Mouse (Mus musculus): ENCODE data around the gene Ugt2b35. TPM values are rescaled to one million over a fixed set of nuclear protein-coding genes. Genes with fewer than 3 reads are reported as not detected.
"Not testable (repeated sequence)": the region's sequence is repeated elsewhere in the genome, so short reads cannot be mapped to it uniquely, and the experiment has no call there.

Ugt2b35 gene
- 0.47 and 1.4 TPM in 2 replicates for polyA plus RNA-seq (2012; rRNA removed)

DNA sequence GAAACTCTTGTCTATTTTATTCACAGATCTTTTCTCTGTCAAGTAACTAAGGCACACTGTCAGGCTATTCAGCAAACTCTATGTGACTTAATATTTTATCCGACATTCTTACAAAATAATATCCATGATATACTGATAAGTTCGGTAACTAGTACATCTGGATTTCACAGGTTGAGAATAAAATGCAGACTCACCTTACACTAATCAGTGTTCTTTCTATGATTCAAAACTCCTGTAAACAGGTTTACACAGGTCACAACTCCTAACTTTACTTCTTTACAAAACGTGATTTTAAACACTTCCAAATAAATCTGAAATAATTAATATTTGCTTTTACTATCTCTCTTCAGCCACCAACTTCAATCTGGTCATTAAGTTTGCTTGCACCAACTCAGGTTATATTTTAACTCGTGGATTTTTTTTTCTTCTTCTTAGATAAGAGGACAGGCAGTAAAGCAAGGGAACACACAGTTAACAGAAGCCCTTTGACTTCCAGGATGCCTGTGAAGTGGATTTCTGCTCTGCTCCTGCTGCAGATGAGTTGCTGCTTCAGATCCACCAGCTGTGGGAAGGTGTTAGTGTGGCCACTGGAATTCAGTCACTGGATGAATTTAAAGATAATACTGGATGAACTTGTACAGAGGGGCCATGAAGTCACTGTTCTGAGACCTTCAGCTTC lies at the start of gene Ugt2b35:
Gene Ugt2b35, plus strand, starts transcription at position 466 of the 679 bp plus-strand sequence.
- 20% methylated on average over 4 of the region's 4 CpGs for WGBS
- peaks cover 3% of the 10 kb centered on the region; the same call in 1 of the 2 replicates for H3K36me3 ChIP-seq (ENCODE audit: control insufficient read depth, insufficient read depth, low read length)
- TF ChIP-seq CTCF (IDR thresholded peaks at IDR 0.05; ENCODE audit: extremely low read depth, insufficient read length, insufficient replicate concordance, low read depth, low read length) (no peak), POLR2A (IDR thresholded peaks at IDR 0.05; ENCODE audit: low read depth, low read length) (peak; percentile 31; the same call in 1 of the 2 replicates)
- peak within 1 kb of the TSS; percentile 30; the same call in 1 of the 2 replicates for H3K4me3 ChIP-seq (ENCODE audit: low read depth, low read length)
- H3K4me1 ChIP-seq (ENCODE audit: control insufficient read depth, insufficient read depth, insufficient read length, low read length) = peaks cover 3% of the 10 kb centered on the region; the same call in 1 of the 2 replicates
- H3K27me3 ChIP-seq (ENCODE audit: control insufficient read depth, insufficient read depth, low read length) = no peaks in the 10 kb centered on the region
- H3K27ac ChIP-seq (ENCODE audit: insufficient read depth, low read depth, low read length) = peak within 1 kb of the TSS; percentile 89

DNA sequence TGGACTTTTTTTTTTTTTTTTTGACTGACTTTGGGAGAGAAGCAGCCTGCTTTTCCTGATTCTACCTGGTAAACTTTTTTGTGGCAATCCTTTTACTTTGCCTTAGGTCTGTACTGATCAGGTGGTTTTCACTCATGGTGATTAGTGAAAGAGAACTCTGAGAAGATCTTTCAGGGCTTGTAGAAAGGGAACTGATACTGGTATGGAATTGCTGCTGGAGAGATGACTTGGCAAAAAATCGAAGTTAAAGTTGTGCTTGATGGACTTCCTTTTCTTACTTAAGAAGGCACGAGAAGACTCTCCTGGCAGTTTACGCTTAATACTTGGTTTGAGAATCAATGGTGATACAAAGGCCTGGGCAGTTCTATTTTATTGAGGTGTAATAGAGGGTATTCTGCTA lies 40.2 kb upstream of the Ugt2b35 start:
- Histone ChIP-seq H3K4me3 (ENCODE audit: low read depth, low read length) (no peak overlapping the region), H3K27ac (ENCODE audit: insufficient read depth, low read depth, low read length) (no peak overlapping the region), H3K36me3 (ENCODE audit: control insufficient read depth, insufficient read depth, low read length) (no peaks in the 10 kb centered on the region), H3K4me1 (ENCODE audit: control insufficient read depth, insufficient read depth, insufficient read length, low read length) (peaks cover 9% of the 10 kb centered on the region), H3K27me3 (ENCODE audit: control insufficient read depth, insufficient read depth, low read length) (no peaks in the 10 kb centered on the region)
- WGBS = 74% methylated on average over 3 of the region's 3 CpGs
- TF ChIP-seq CTCF (IDR thresholded peaks at IDR 0.05; ENCODE audit: extremely low read depth, insufficient read length, insufficient replicate concordance, low read depth, low read length) (no peak), POLR2A (IDR thresholded peaks at IDR 0.05; ENCODE audit: low read depth, low read length) (no peak)

DNA sequence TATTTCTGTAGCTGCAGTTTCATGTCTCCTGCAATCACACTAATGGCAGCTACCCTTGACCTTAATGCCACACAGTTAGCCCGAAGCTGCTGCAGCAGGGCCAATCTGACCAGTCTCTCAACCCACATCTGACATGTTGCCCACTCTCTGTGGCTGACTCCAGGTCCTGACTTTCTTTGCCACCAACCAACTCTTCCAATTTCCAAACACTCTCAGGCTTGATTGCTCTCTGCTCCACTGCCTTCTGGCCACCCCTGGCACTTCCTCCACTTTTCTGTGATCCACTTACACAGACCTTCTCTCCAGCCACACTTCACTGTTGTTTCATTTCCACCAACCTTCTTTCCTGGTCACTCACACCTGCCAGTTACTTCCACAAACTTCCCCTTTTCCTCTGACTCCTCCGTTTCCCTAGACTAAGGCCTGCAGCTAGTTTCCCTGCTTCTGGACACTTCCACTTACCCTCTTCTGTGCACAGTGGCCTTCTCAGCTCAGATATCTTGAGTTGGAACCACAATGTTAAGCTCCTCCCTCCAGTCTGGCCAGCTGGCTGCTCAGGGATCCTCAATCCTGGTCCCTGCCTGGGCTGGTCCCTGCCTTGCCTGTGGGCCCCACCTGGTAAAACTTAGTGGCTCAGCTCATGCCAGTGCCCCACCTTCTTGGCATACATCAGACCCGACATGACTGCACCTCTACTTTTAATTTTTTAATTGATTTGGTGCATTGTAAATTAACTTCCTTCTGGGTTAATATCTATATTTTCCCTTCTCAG lies 38.9 kb upstream of the Ugt2b35 start:
- TF ChIP-seq POLR2A (IDR thresholded peaks at IDR 0.05; ENCODE audit: low read depth, low read length) (no peak), CTCF (IDR thresholded peaks at IDR 0.05; ENCODE audit: extremely low read depth, insufficient read length, insufficient replicate concordance, low read depth, low read length) (no peak)
- peak overlapping the region; percentile 39; the same call in 1 of the 2 replicates for H3K27ac ChIP-seq (ENCODE audit: insufficient read depth, low read depth, low read length)
- no peaks in the 10 kb centered on the region for H3K27me3 ChIP-seq (ENCODE audit: control insufficient read depth, insufficient read depth, low read length)
- no peak overlapping the region for H3K4me3 ChIP-seq (ENCODE audit: low read depth, low read length)
- H3K4me1 ChIP-seq (ENCODE audit: control insufficient read depth, insufficient read depth, insufficient read length, low read length) = peaks cover 9% of the 10 kb centered on the region
- WGBS = 11% methylated on average over 3 of the region's 3 CpGs
- H3K36me3 ChIP-seq (ENCODE audit: control insufficient read depth, insufficient read depth, low read length) = no peaks in the 10 kb centered on the region

DNA sequence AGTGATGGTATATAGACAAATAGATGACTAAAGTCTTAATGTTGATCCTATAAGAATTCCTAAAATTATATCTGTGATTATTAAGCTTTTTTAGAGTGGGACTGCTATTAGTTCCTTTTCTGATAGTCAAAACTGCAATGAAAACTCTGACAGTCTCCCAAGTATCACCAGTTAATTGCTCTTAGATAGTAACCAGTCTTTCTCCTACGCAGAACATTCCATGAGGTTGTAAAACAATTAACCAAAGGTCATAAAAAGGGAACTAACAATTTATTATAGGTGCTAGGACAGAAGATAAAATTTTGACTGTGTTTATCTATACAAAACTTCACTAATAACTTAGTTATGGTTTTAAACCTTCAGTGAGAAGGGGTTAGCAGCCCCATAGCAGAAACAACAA lies 37.8 kb upstream of the Ugt2b35 start:
- H3K4me1 ChIP-seq (ENCODE audit: control insufficient read depth, insufficient read depth, insufficient read length, low read length); H3K27ac ChIP-seq (ENCODE audit: insufficient read depth, low read depth, low read length); H3K27me3 ChIP-seq (ENCODE audit: control insufficient read depth, insufficient read depth, low read length); H3K4me3 ChIP-seq (ENCODE audit: low read depth, low read length); H3K36me3 ChIP-seq (ENCODE audit: control insufficient read depth, insufficient read depth, low read length): not testable (repeated sequence)
- WGBS = 5% methylated on average over 1 of the region's 1 CpGs

DNA sequence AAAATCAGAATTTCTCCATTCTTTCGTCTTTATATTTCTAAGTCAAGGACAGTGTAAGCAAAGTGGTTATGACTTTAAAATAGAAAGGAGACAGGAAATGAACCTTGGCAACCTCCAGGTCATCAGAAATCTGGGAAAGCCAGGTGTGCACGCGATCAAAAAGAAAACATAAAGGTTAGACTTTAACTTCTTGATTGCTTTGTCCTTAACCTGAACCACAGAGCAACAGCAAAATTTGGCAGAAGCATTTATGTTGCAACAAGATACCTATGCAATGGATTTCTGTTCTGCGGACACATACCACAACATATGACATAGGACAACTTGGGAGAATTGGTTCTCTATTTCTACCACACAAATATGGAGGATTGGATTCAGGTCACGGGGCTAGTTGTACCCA lies 33.4 kb upstream of the Ugt2b35 start:
- WGBS = 34% methylated on average over 5 of the region's 5 CpGs
- H3K4me3 ChIP-seq (ENCODE audit: low read depth, low read length) = not testable (repeated sequence)

DNA sequence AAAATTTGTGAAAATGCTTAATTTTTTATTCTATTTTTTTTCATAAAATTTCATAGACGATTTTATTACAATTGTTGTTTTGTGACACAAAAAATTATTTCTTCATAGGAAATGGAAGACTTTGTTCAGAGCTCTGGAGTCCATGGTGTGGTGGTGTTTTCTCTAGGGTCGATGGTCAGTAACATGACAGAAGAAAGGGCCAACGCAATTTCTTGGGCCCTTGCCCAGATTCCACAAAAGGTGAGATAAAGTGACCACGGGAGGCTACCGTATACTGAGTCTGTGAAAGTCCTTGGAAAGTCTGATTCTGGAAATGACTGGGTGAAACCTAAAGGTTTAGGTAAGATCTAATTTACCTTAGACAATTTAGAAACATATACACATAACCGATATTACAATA lies 4.1 kb downstream of the Ugt2b35 start:
- no peak overlapping the region for H3K27ac ChIP-seq (ENCODE audit: insufficient read depth, low read depth, low read length)
- 38% methylated on average over 6 of the region's 6 CpGs for WGBS
- no peak for TF ChIP-seq CTCF (IDR thresholded peaks at IDR 0.05; ENCODE audit: extremely low read depth, insufficient read length, insufficient replicate concordance, low read depth, low read length)
- TF ChIP-seq POLR2A (IDR thresholded peaks at IDR 0.05; ENCODE audit: low read depth, low read length) = no peak
- H3K4me1 ChIP-seq (ENCODE audit: control insufficient read depth, insufficient read depth, insufficient read length, low read length) = peaks cover 3% of the 10 kb centered on the region; the same call in 1 of the 2 replicates
- no peak overlapping the region for H3K4me3 ChIP-seq (ENCODE audit: low read depth, low read length)
- H3K27me3 ChIP-seq (ENCODE audit: control insufficient read depth, insufficient read depth, low read length) = no peaks in the 10 kb centered on the region
- H3K36me3 ChIP-seq (ENCODE audit: control insufficient read depth, insufficient read depth, low read length) = peaks cover 6% of the 10 kb centered on the region; the same call in 1 of the 2 replicates

More for the DNA sequence above, 33.4 kb upstream of the Ugt2b35 start:
- H3K27me3 ChIP-seq (ENCODE audit: control insufficient read depth, insufficient read depth, low read length); H3K36me3 ChIP-seq (ENCODE audit: control insufficient read depth, insufficient read depth, low read length); H3K27ac ChIP-seq (ENCODE audit: insufficient read depth, low read depth, low read length); H3K4me1 ChIP-seq (ENCODE audit: control insufficient read depth, insufficient read depth, insufficient read length, low read length): not testable (repeated sequence)

DNA sequence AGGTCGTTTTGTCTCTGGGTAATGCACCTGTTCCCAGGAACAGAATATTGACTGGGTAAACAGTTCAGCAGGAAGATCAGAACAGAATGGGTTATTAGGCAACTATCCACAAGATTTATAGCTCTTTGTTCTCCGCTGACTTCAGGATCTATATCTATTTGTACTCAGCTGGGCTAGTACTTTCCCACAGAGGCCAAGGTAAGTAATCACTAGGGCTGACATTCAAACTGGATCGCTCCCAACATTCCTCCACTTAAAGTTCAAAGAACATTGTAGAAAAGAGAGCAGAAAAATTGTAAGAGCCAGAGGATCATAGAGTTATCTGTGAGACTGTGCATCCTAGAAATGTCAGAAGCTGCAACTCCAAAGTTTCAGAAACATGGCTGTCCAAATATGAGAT lies 14.8 kb downstream of the Ugt2b35 start:
- Histone ChIP-seq H3K27me3 (ENCODE audit: control insufficient read depth, insufficient read depth, low read length) (no peaks in the 10 kb centered on the region), H3K27ac (ENCODE audit: insufficient read depth, low read depth, low read length) (no peak overlapping the region), H3K36me3 (ENCODE audit: control insufficient read depth, insufficient read depth, low read length) (peaks cover 4% of the 10 kb centered on the region), H3K4me1 (ENCODE audit: control insufficient read depth, insufficient read depth, insufficient read length, low read length) (peaks cover 2% of the 10 kb centered on the region; the same call in 1 of the 2 replicates), H3K4me3 (ENCODE audit: low read depth, low read length) (no peak overlapping the region)
- WGBS = 16% methylated on average over 3 of the region's 3 CpGs
- TF ChIP-seq POLR2A (IDR thresholded peaks at IDR 0.05; ENCODE audit: low read depth, low read length) = no peak
- TF ChIP-seq CTCF (IDR thresholded peaks at IDR 0.05; ENCODE audit: extremely low read depth, insufficient read length, insufficient replicate concordance, low read depth, low read length) = no peak

Data from small intestine, adult 2 months (tissue).